Mouse (Mus musculus) 3134 (cell line): ENCODE measurements around the gene Ncor2.

Experiments used
- DNase-seq: peaks from one replicate; pipeline ENCODE4 v3.0.0-alpha.2; 2011; ENCODE audit warnings: low spot score; ENCODE audit not compliant: insufficient read length; ENCODE audit errors: extremely low read depth

Ncor2 gene

GRCm38 (mm10) chr5:125104841-125105240 is 74.2 kb downstream of the Ncor2 start:
- no peak for DNase-seq

GRCm38 (mm10) chr5:125103396-125103795 is 75.6 kb downstream of the Ncor2 start:
- no peak for DNase-seq

- DNase-seq: no peak
These were observed 76.1 kb downstream of the Ncor2 start for GRCm38 (mm10) chr5:125102907-125103306.

GRCm38 (mm10) chr5:125102352-125102751 is 76.7 kb downstream of the Ncor2 start:
- DNase-seq: no peak

- no peak for DNase-seq
These were observed 79.2 kb downstream of the Ncor2 start for GRCm38 (mm10) chr5:125099785-125100350.

GRCm38 (mm10) chr5:125098692-125099091 is 80.3 kb downstream of the Ncor2 start:
- no peak for DNase-seq

- DNase-seq: no peak
These were observed 82.7 kb downstream of the Ncor2 start for GRCm38 (mm10) chr5:125096368-125096767.

GRCm38 (mm10) chr5:125095525-125096175 is 83.4 kb downstream of the Ncor2 start:
- DNase-seq: no peak

GRCm38 (mm10) chr5:125093795-125094194 is 85.2 kb downstream of the Ncor2 start:
- DNase-seq: no peak

GRCm38 (mm10) chr5:125088076-125088475 is 90.9 kb downstream of the Ncor2 start:
- DNase-seq: no peak

GRCm38 (mm10) chr5:125085097-125085617 is 93.9 kb downstream of the Ncor2 start:
- DNase-seq: no peak

- no peak for DNase-seq
These were observed 95.3 kb downstream of the Ncor2 start for GRCm38 (mm10) chr5:125083674-125084073.

GRCm38 (mm10) chr5:125081318-125082101 is 97.5 kb downstream of the Ncor2 start:
- peak; percentile 90 for DNase-seq

- peak; percentile 75 for DNase-seq
These were observed 98.2 kb downstream of the Ncor2 start for GRCm38 (mm10) chr5:125080787-125081317.

- no peak for DNase-seq
These were observed 98.7 kb downstream of the Ncor2 start for GRCm38 (mm10) chr5:125080352-125080751.

- no peak for DNase-seq
These were observed 100.8 kb downstream of the Ncor2 start for GRCm38 (mm10) chr5:125078220-125078619.

- no peak for DNase-seq
These were observed 102.8 kb downstream of the Ncor2 start for GRCm38 (mm10) chr5:125076183-125076582.

GRCm38 (mm10) chr5:125074571-125075171 is 104.3 kb downstream of the Ncor2 start:
- DNase-seq: no peak

- peak; percentile 74 for DNase-seq
These were observed 105.1 kb downstream of the Ncor2 start for GRCm38 (mm10) chr5:125073896-125074295.

- DNase-seq: no peak
These were observed 105.7 kb downstream of the Ncor2 start for GRCm38 (mm10) chr5:125073335-125073734.

- peak; percentile 77 for DNase-seq
These were observed 106.6 kb downstream of the Ncor2 start for GRCm38 (mm10) chr5:125072425-125072824.
